Mouse (Mus musculus) limb, embryonic 10.5 days (tissue): Measurements from ENCODE around the gene Bach2. TPM values are rescaled to one million over a fixed set of nuclear protein-coding genes. Genes with fewer than 3 reads are reported as not detected.

ENCODE experiments used
- DNase-seq: peaks from one replicate; pipeline ENCODE4 v3.0.0-alpha.2; 2017; ENCODE audit warnings: low spot score
- H3K27ac ChIP-seq: fragments of 300-500 bp; sonication (generic); 2 replicates; pipeline ENCODE4 v1.5.1; 2016; ENCODE audit warnings: mild to moderate bottlenecking
- H3K27me3 ChIP-seq: fragments of 300-500 bp; sonication (generic); 2 replicates; pipeline ENCODE4 v1.6.1; 2016; ENCODE audit warnings: low read depth, mild to moderate bottlenecking; ENCODE audit not compliant: poor library complexity, severe bottlenecking
- H3K36me3 ChIP-seq: fragments of 300-500 bp; sonication (generic); 2 replicates; pipeline ENCODE4 v1.6.1; 2016; ENCODE audit warnings: mild to moderate bottlenecking, moderate library complexity
- H3K4me1 ChIP-seq: fragments of 300-500 bp; sonication (generic); 2 replicates; pipeline ENCODE4 v1.6.1; 2016
- H3K4me3 ChIP-seq: fragments of 300-500 bp; sonication (generic); 2 replicates; pipeline ENCODE4 v1.5.1; 2016; ENCODE audit warnings: mild to moderate bottlenecking, moderate library complexity
- H3K9me3 ChIP-seq: fragments of 300-500 bp; sonication (generic); replicated peaks from 2 replicates; pipeline ENCODE4 v1.6.1; 2016; ENCODE audit warnings: mild to moderate bottlenecking
- whole genome bisulfite sequencing: fragments of 180-500 bp; shearing (Covaris S2); methylation state at CpG from one replicate; pipeline ENCODE4 v1.1.7; 2016; 5-methylcytosine and 5-hydroxymethylcytosine counted together
- polyA plus RNA-seq: library from polyadenylated mRNA; unstranded; fragments of >200 nt; fragmentation: Nextera tagmentation; extraction: Ambion mirVana; gene quantifications from 2 replicates; pipeline ENCODE4 v1.2.1, GENCODE M21; 2016

Gene Bach2
- polyA plus RNA-seq, 1 experiment from 2014 or later, result 23.0 TPM

DNA sequence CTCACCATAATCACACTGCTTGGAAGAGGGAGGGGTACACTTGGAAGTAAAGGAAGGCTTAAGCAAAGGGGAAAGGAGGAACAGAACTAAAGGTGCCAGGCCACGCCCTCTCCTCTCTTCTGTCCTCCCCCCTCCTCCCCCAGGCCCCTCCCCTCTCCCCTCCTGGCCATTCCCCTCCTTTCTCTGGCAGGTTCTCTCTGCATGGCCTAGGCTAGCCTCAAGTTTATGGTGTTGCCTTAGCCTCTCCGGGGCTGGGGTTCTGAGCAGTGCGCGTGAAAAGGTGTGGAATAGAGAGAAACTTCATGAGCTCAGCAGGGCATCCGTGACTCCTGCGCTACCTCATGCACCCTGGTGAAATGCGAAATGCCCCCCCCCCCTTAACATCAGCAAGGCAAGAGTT, 254.2 kb downstream of the Bach2 start:
- 92% methylated on average over 7 of the region's 7 CpGs for WGBS
- H3K27me3 ChIP-seq, result no peaks in the 10 kb centered on the region
- DNase-seq, result no peak
- H3K4me1 ChIP-seq, result peaks cover 28% of the 10 kb centered on the region
- no peak overlapping the region for H3K4me3 ChIP-seq
- no peaks in the 10 kb centered on the region for H3K36me3 ChIP-seq
- H3K9me3 ChIP-seq, result no peaks in the 10 kb centered on the region
- no peak overlapping the region for H3K27ac ChIP-seq

DNA sequence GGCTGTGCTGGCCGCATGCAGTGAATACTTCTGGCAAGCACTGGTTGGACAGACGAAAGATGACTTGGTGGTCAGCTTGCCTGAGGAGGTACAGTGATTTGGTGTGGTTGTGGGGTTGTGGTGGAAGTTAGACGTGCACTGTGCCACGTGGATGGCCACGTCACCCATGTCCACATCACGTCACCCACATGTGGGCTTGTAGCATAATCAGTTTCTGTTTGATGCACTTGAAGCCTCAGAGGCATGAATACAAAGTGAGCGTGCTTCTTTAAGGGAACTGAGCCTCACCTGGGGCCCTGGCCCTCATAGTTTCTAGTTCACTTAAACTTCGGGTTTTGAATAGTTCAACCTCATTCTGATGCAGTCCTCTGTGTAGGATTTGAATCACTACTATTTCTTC, 263.2 kb downstream of the Bach2 start:
- H3K27ac ChIP-seq, result no peak overlapping the region
- H3K4me1 ChIP-seq, result no peaks in the 10 kb centered on the region
- 92% methylated on average over 8 of the region's 8 CpGs for WGBS
- H3K4me3 ChIP-seq, result no peak overlapping the region
- no peak for DNase-seq
- peaks cover 51% of the 10 kb centered on the region for H3K36me3 ChIP-seq
- H3K27me3 ChIP-seq, result no peaks in the 10 kb centered on the region
- H3K9me3 ChIP-seq, result no peaks in the 10 kb centered on the region

DNA sequence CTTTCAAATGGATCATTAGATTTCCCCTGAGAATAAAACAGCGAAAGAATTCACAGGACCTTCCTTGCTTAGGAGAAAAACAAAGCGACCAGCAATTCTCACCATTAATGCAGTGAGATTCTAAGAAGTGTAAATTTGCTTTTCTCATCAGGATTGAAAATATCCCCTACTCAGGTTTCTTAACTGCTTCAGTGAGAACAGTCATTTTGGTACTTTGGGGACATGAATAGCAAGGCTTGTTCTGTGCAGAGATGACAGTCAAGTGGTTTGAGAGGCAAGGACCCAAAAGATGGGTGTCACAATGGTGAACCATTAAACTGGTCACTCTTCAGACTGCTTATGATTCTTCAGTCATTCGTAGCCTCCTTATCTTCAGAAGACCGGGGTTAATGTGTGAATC, 263.6 kb downstream of the Bach2 start:
- 90% methylated on average over 4 of the region's 4 CpGs for WGBS
- H3K36me3 ChIP-seq, result peaks cover 55% of the 10 kb centered on the region
- H3K9me3 ChIP-seq, result no peaks in the 10 kb centered on the region
- no peaks in the 10 kb centered on the region for H3K27me3 ChIP-seq
- no peak overlapping the region for H3K27ac ChIP-seq
- H3K4me1 ChIP-seq, result peaks cover 4% of the 10 kb centered on the region; the same call in 1 of the 2 replicates
- H3K4me3 ChIP-seq, result no peak overlapping the region
- DNase-seq, result no peak

DNA sequence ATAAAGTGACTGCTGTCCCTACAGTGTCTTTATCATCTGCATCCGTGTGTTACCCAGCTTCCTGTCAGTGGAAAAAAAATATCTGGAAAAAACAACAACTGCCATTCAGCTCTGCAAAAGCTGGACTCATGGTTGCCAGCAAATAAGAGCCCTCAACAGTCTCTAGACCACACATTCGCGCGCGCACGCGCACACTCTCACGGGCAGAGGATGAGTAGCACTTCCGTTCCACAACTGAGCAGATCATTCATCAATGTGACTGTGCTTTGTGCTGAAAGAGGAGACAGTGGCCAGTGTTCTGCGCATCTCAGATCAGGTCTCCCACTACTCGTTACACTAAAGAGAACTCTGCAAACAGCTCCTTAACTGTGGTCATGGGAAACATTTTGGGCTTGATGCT, 265.6 kb downstream of the Bach2 start:
- WGBS, result 93% methylated on average over 11 of the region's 11 CpGs
- H3K27me3 ChIP-seq, result no peaks in the 10 kb centered on the region
- no peaks in the 10 kb centered on the region for H3K9me3 ChIP-seq
- no peak overlapping the region for H3K27ac ChIP-seq
- no peak overlapping the region for H3K4me3 ChIP-seq
- H3K4me1 ChIP-seq, result peaks cover 17% of the 10 kb centered on the region
- peaks cover 62% of the 10 kb centered on the region for H3K36me3 ChIP-seq
- DNase-seq, result no peak

DNA sequence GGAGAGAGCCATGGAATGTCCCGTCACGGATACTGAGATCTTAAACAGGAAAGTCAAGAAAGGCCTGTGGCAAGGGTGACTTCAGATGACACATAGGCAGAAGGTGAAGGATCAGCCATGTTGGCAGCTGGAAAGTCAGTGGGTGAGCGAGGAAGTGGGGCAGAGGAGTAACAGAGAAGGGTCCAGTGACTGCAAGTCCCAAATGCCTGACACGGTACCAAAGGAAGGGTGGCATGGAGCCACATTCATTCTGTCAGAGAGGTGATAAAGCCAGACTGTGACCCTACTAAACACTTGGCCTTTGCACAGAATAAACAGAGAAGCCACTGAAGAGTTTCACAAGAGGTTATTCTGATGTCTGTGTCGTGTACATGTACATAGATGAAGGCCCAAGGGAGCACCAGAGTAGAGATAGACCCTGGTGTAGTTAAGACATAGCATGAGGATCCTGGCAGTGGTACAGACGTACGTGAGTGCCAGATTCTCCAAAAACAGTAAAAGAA, 267.8 kb downstream of the Bach2 start:
- peaks cover 62% of the 10 kb centered on the region for H3K36me3 ChIP-seq
- 95% methylated on average over 7 of the region's 7 CpGs for WGBS
- no peaks in the 10 kb centered on the region for H3K27me3 ChIP-seq
- no peak overlapping the region for H3K27ac ChIP-seq
- H3K4me3 ChIP-seq, result no peak overlapping the region
- H3K4me1 ChIP-seq, result peaks cover 26% of the 10 kb centered on the region
- no peak for DNase-seq
- no peaks in the 10 kb centered on the region for H3K9me3 ChIP-seq

DNA sequence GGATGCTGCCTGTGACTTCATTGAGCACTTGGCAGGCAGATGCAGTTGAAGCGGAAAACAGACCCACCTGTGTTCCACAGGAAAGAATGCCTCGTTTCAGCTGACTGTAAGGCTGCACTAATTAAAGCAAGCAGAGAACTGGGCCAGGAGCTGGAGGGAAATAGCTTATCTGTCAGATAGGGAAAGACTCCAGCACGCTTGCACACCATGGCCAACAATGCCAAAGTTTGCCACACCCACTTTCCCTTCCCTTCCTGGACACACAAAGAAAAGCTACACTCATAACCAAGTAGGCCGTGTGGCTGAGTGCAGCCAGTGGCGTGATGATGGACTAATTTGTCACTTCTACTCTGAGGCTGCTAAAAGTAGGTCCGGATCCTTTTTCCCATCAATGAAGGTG, 268.4 kb downstream of the Bach2 start:
- Histone ChIP-seq H3K9me3 (no peaks in the 10 kb centered on the region), H3K27ac (no peak overlapping the region), H3K4me1 (peaks cover 26% of the 10 kb centered on the region), H3K36me3 (peaks cover 63% of the 10 kb centered on the region), H3K4me3 (no peak overlapping the region), H3K27me3 (no peaks in the 10 kb centered on the region)
- DNase-seq, result no peak
- WGBS, result 92% methylated on average over 6 of the region's 6 CpGs

DNA sequence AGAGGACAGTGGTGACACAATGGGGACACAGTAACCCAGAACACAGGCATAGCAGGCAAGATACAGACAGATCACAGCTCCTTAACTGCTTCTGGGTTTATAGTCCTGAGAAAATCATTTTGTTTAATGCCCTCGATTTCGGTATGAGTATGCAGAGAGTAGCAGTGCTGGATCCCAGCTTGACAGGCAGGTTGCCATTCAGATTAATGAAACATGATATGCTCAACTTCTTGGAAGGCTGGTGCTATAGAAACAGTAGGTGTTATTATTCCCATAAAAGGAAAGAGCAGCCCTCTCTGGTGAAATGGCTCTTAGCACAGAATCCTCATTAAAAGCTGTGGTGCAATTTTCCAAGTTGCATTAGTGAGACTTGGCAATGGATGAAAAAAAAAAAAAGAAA, 270.0 kb downstream of the Bach2 start:
- 80% methylated on average over 2 of the region's 2 CpGs for WGBS
- peak overlapping the region; percentile 71; the same call in 1 of the 2 replicates for H3K27ac ChIP-seq
- no peaks in the 10 kb centered on the region for H3K9me3 ChIP-seq

DNA sequence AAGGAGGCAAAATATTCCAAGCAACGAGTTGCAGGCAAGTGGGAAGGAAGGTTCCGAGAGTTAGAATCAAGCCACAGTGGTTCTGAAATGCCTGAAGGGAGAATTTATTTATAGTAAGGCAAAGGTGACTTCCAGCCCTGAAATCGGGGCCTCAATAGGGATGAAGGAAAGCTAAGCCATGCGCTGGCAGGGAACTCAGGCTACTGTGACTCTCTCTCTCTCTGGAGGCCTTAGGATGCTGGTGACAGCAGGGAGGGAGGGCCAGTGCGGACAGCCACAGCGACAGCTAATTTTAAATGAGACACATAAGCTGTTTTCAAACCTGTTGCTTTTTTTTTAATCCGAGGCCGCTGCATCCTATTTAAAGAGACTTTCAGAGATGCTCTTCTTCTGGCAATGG, 270.4 kb downstream of the Bach2 start:
- Histone ChIP-seq H3K27ac (peak overlapping the region; percentile 56; the same call in 1 of the 2 replicates), H3K4me1 (peaks cover 26% of the 10 kb centered on the region), H3K9me3 (no peaks in the 10 kb centered on the region), H3K27me3 (no peaks in the 10 kb centered on the region), H3K36me3 (peaks cover 46% of the 10 kb centered on the region), H3K4me3 (no peak overlapping the region)
- DNase-seq, result no peak
- WGBS, result 62% methylated on average over 8 of the region's 8 CpGs

More for the DNA sequence above, 270.0 kb downstream of the Bach2 start:
- Histone ChIP-seq H3K4me3 (no peak overlapping the region), H3K36me3 (peaks cover 50% of the 10 kb centered on the region), H3K4me1 (peaks cover 26% of the 10 kb centered on the region), H3K27me3 (no peaks in the 10 kb centered on the region)
- DNase-seq, result no peak

DNA sequence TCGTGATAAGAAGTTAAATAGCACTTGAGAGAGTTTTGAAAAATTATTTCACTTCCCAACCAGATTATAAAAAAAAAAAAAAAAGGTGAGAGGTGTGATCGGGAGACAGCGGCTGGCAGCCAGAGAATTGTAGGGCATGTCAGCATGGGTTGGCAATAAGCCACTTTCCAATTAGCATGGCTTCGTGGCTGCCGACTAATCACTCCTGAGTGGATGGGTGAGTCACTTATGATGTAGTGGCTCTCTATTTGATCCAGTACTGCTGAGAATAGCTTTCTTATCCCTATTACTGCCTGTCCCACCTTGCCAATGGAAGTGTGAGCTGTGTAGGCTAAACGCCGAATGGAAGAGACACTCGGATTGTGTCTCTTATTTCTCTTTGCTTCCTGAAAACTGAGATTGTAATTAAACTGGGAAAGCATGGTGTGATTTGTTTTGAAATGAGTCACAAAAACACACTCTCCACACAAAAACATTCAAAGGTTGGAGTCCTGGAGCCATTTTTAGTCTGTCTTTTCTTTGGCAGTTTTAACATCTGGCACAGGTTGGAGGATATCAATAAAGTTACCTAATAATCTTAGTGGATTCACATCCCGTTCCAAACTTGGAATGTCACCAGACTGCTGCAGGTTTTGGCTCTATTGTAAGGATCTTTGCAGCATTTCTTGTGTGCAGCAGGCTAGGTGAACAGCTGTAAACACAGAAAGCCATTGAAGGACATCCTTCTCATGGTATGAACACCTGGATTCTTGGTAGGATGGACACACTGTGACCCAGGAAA, 271.4 kb downstream of the Bach2 start:
- 86% methylated on average over 9 of the region's 9 CpGs for WGBS
- H3K4me3 ChIP-seq, result no peak overlapping the region
- H3K27me3 ChIP-seq, result no peaks in the 10 kb centered on the region
- H3K4me1 ChIP-seq, result peaks cover 29% of the 10 kb centered on the region
- H3K27ac ChIP-seq, result no peak overlapping the region
- no peaks in the 10 kb centered on the region for H3K9me3 ChIP-seq
- no peak for DNase-seq
- H3K36me3 ChIP-seq, result peaks cover 37% of the 10 kb centered on the region

DNA sequence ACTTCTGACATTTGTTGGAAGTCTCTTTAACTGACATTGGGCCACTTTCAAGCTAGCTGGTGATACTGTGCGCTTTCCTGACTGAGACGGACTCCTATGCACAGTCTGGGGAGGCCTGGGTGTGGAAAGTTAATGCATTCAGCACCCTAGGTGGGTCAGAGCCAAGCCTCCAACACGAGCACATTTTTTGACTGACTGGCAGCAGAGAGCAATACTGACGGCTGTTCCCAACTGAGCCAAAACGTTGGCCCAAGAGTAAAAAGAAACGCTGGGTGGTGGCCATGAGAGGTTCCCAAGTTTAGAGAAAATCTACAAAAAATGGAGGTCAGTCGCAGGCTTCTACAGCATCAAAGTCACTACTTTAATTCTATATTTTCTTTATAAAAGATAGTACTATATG, 272.3 kb downstream of the Bach2 start:
- H3K27me3 ChIP-seq, result no peaks in the 10 kb centered on the region
- DNase-seq, result no peak
- no peak overlapping the region for H3K4me3 ChIP-seq
- H3K27ac ChIP-seq, result no peak overlapping the region
- H3K9me3 ChIP-seq, result no peaks in the 10 kb centered on the region
- H3K36me3 ChIP-seq, result peaks cover 32% of the 10 kb centered on the region
- WGBS, result 87% methylated on average over 7 of the region's 7 CpGs
- H3K4me1 ChIP-seq, result peaks cover 36% of the 10 kb centered on the region

DNA sequence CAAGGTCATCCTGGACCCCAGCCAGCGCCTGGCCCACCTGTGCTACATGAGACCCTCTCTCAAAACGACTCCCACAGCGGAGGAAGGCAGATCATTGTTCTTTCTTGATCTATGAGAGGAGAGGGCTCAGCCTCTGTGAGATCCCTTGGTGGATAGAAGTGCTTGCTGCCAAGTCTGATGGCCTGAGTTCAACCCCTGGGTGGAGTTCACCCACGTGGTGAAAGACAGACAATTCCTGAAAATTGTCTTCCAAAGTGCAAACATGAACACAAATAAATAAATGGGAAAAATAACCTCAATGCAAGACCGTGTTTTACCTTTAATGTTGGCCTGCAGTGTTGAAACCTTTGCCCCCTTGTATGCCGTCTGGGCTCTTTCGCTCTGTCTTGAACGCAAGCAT, 277.5 kb downstream of the Bach2 start:
- H3K4me1 ChIP-seq, result peaks cover 35% of the 10 kb centered on the region
- 90% methylated on average over 8 of the region's 8 CpGs for WGBS
- H3K27ac ChIP-seq, result peak overlapping the region; percentile 50; the same call in 1 of the 2 replicates
- no peaks in the 10 kb centered on the region for H3K9me3 ChIP-seq
- no peaks in the 10 kb centered on the region for H3K27me3 ChIP-seq
- H3K36me3 ChIP-seq, result peaks cover 13% of the 10 kb centered on the region
- H3K4me3 ChIP-seq, result no peak overlapping the region
- DNase-seq, result no peak

DNA sequence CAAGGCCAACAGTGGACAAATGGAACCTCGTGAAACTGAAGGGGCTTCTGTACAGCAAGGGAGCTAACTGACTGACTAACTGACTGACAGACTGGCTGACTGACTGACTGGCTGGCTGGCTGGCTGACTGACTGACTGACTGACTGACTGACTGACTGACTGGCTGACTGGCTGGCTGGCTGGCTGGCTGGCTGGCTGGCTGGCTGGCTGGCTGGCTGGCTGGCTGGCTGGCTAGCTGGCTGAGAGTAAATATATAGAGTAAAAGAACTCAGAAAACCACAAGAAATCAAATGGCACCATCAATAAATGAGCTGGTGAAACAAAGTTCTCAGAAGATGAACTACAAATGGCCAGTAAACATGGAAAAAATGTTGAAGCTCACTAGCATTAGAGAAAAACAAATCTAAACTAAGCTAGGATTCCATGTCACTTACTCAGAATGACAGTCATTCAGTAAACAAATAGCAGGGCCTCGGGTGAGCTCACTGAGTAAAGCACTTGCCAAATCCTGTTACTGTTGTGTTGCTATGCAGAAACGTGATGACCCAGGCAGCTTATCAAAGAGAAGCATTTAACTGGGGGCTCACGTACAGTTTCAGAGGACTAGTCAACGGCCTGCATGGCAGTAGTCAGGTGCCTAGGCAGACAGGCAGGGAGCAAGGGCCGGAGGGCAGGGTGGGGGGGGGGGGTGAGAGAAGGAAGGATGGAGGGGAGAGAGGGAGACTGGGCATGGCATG, 280.4 kb downstream of the Bach2 start:
- H3K9me3 ChIP-seq, result no peaks in the 10 kb centered on the region
- 65% methylated on average over 6 of the region's 6 CpGs for WGBS
- no peak for DNase-seq
- no peaks in the 10 kb centered on the region for H3K27me3 ChIP-seq
- H3K27ac ChIP-seq, result 0 out of 2 replicates have a peak overlapping the region, but pooled peaks have one; percentile 39
- H3K4me3 ChIP-seq, result no peak overlapping the region
- peaks cover 61% of the 10 kb centered on the region for H3K4me1 ChIP-seq
- 0 out of 2 replicates have a peak, but pooled peaks cover 3% of the 10 kb centered on the region for H3K36me3 ChIP-seq
